Mouse (Mus musculus): ENCODE data around the gene Clybl. TPM values are rescaled to one million over a fixed set of nuclear protein-coding genes. Genes with fewer than 3 reads are reported as not detected.

Gene Clybl
- polyA plus RNA-seq, 1 experiment from 2014 or later: 20.7 TPM

- Histone ChIP-seq H3K4me1 (ENCODE audit: insufficient read depth) (0 out of 2 replicates have a peak, but pooled peaks cover 7% of the 10 kb centered on the region), H3K27ac (ENCODE audit: low read depth) (no peak overlapping the region), H3K36me3 (ENCODE audit: insufficient read depth) (no peaks in the 10 kb centered on the region), H3K27me3 (ENCODE audit: insufficient read depth, low read length) (peaks cover 65% of the 10 kb centered on the region), H3K9ac (no peak overlapping the region), H3K9me3 (ENCODE audit: low read depth, low read length) (no peaks in the 10 kb centered on the region), H3K4me3 (ENCODE audit: low read depth, low read length) (peak overlapping the region; percentile 32), H3K4me2 (peak overlapping the region; percentile 68)
- TF ChIP-seq CTCF (IDR thresholded peaks at IDR 0.05; ENCODE audit: low read depth): no peak
- 2% methylated on average over 58 of the region's 58 CpGs for WGBS
- DNase-seq (peak; percentile 19), ATAC-seq (ENCODE audit: insufficient read depth) (peak; percentile 73)
Measured at GRCm38 (mm10) chr14:122406541-122407219, 225.2 kb downstream of the Clybl start.

GRCm38 (mm10) chr14:122412841-122413541 is 231.5 kb downstream of the Clybl start:
- no peaks in the 10 kb centered on the region for H3K36me3 ChIP-seq (ENCODE audit: insufficient read depth)
- no peak overlapping the region for H3K9ac ChIP-seq
- H3K27me3 ChIP-seq (ENCODE audit: insufficient read depth, low read length): peaks cover 15% of the 10 kb centered on the region; the same call in 1 of the 2 replicates
- no peak for ATAC-seq (ENCODE audit: insufficient read depth)
- no peaks in the 10 kb centered on the region for H3K4me1 ChIP-seq (ENCODE audit: insufficient read depth)
- no peak overlapping the region for H3K4me3 ChIP-seq (ENCODE audit: low read depth, low read length)
- 64% methylated on average over 2 of the region's 2 CpGs for WGBS
- no peak for TF ChIP-seq CTCF (IDR thresholded peaks at IDR 0.05; ENCODE audit: low read depth)
- H3K9me3 ChIP-seq (ENCODE audit: low read depth, low read length): no peaks in the 10 kb centered on the region
- no peak overlapping the region for H3K4me2 ChIP-seq
- DNase-seq: no peak
- H3K27ac ChIP-seq (ENCODE audit: low read depth): no peak overlapping the region

- H3K4me3 ChIP-seq (ENCODE audit: low read depth, low read length): no peak overlapping the region
- no peak overlapping the region for H3K27ac ChIP-seq (ENCODE audit: low read depth)
- no peaks in the 10 kb centered on the region for H3K9me3 ChIP-seq (ENCODE audit: low read depth, low read length)
- H3K9ac ChIP-seq: no peak overlapping the region
- H3K4me2 ChIP-seq: no peak overlapping the region
- H3K4me1 ChIP-seq (ENCODE audit: insufficient read depth): no peaks in the 10 kb centered on the region
- WGBS: 88% methylated on average over 2 of the region's 2 CpGs
- H3K36me3 ChIP-seq (ENCODE audit: insufficient read depth): no peaks in the 10 kb centered on the region
- no peak for TF ChIP-seq CTCF (IDR thresholded peaks at IDR 0.05; ENCODE audit: low read depth)
- ATAC-seq (ENCODE audit: insufficient read depth) (no peak), DNase-seq (no peak)
- peaks cover 9% of the 10 kb centered on the region; the same call in 1 of the 2 replicates for H3K27me3 ChIP-seq (ENCODE audit: insufficient read depth, low read length)
Measured at GRCm38 (mm10) chr14:122413542-122413928, 232.0 kb downstream of the Clybl start.

GRCm38 (mm10) chr14:122414786-122415185 is 233.3 kb downstream of the Clybl start:
- no peak overlapping the region for H3K9ac ChIP-seq
- H3K9me3 ChIP-seq (ENCODE audit: low read depth, low read length): no peaks in the 10 kb centered on the region
- no peak for ATAC-seq (ENCODE audit: insufficient read depth)
- no peak overlapping the region for H3K4me3 ChIP-seq (ENCODE audit: low read depth, low read length)
- no peak overlapping the region for H3K4me2 ChIP-seq
- 85% methylated on average over 2 of the region's 2 CpGs for WGBS
- no peaks in the 10 kb centered on the region for H3K36me3 ChIP-seq (ENCODE audit: insufficient read depth)
- DNase-seq: no peak
- H3K27me3 ChIP-seq (ENCODE audit: insufficient read depth, low read length): 0 out of 2 replicates have a peak, but pooled peaks cover 6% of the 10 kb centered on the region
- no peak for TF ChIP-seq CTCF (IDR thresholded peaks at IDR 0.05; ENCODE audit: low read depth)
- no peaks in the 10 kb centered on the region for H3K4me1 ChIP-seq (ENCODE audit: insufficient read depth)
- no peak overlapping the region for H3K27ac ChIP-seq (ENCODE audit: low read depth)

GRCm38 (mm10) chr14:122416166-122416771 is 234.8 kb downstream of the Clybl start:
- Histone ChIP-seq H3K4me1 (ENCODE audit: insufficient read depth) (no peaks in the 10 kb centered on the region), H3K9me3 (ENCODE audit: low read depth, low read length) (no peaks in the 10 kb centered on the region), H3K36me3 (ENCODE audit: insufficient read depth) (no peaks in the 10 kb centered on the region), H3K9ac (no peak overlapping the region), H3K4me3 (ENCODE audit: low read depth, low read length) (no peak overlapping the region), H3K27ac (ENCODE audit: low read depth) (no peak overlapping the region), H3K4me2 (no peak overlapping the region), H3K27me3 (ENCODE audit: insufficient read depth, low read length) (no peaks in the 10 kb centered on the region)
- ATAC-seq (ENCODE audit: insufficient read depth) (no peak), DNase-seq (no peak)
- whole genome bisulfite sequencing: 38% methylated on average over 4 of the region's 4 CpGs
- TF ChIP-seq CTCF (IDR thresholded peaks at IDR 0.05; ENCODE audit: low read depth): no peak

GRCm38 (mm10) chr14:122424441-122424840 is 242.9 kb downstream of the Clybl start:
- H3K4me3 ChIP-seq (ENCODE audit: low read depth, low read length): no peak overlapping the region

More at GRCm38 (mm10) chr14:122424441-122424840, 242.9 kb downstream of the Clybl start:
- DNase-seq: no peak
- WGBS: 71% methylated on average over 3 of the region's 3 CpGs
- no peak for TF ChIP-seq CTCF (IDR thresholded peaks at IDR 0.05; ENCODE audit: low read depth)
- Histone ChIP-seq H3K4me1 (ENCODE audit: insufficient read depth) (no peaks in the 10 kb centered on the region), H3K27me3 (ENCODE audit: insufficient read depth, low read length) (no peaks in the 10 kb centered on the region), H3K27ac (ENCODE audit: low read depth) (no peak overlapping the region), H3K9me3 (ENCODE audit: low read depth, low read length) (no peaks in the 10 kb centered on the region), H3K4me2 (no peak overlapping the region), H3K9ac (no peak overlapping the region), H3K36me3 (ENCODE audit: insufficient read depth) (no peaks in the 10 kb centered on the region)
- no peak for ATAC-seq (ENCODE audit: insufficient read depth)

Measured in lung, embryonic 14.5 days (tissue).